Mouse (Mus musculus) thymus, postnatal 0 days (tissue): ENCODE results near the gene 9930021J03Rik. TPM values are rescaled to one million over a fixed set of nuclear protein-coding genes. Genes with fewer than 3 reads are reported as not detected.

Source experiments
- DNase-seq: peaks from one replicate; pipeline ENCODE4 v3.0.0-alpha.2; 2015; ENCODE audit warnings: low spot score
- polyA plus RNA-seq: library from polyadenylated mRNA; unstranded; fragments of >200 nt; fragmentation: Nextera tagmentation; extraction: Ambion mirVana; gene quantifications from 2 replicates; pipeline ENCODE4 v1.2.1, GENCODE M21; 2015

Gene 9930021J03Rik
- 4.2 and 5.4 TPM in 2 replicates for polyA plus RNA-seq

GRCm38 (mm10) chr19:29805917-29806785 is at the start of gene 9930021J03Rik:
TSS of gene 9930021J03Rik (minus strand) at chr19:29805989.
- DNase-seq: peak; percentile 99

- DNase-seq: no peak
Measured at GRCm38 (mm10) chr19:29853711-29854110, 47.9 kb upstream of the 9930021J03Rik start.

GRCm38 (mm10) chr19:29851036-29851690 is 45.4 kb upstream of the 9930021J03Rik start:
- no peak for DNase-seq

- no peak for DNase-seq
Measured at GRCm38 (mm10) chr19:29849924-29850551, 44.2 kb upstream of the 9930021J03Rik start.

- DNase-seq: no peak
Measured at GRCm38 (mm10) chr19:29844036-29844661, 38.4 kb upstream of the 9930021J03Rik start.

GRCm38 (mm10) chr19:29843641-29844035 is 37.8 kb upstream of the 9930021J03Rik start:
- no peak for DNase-seq

GRCm38 (mm10) chr19:29842973-29843372 is 37.2 kb upstream of the 9930021J03Rik start:
- no peak for DNase-seq

- no peak for DNase-seq
Measured at GRCm38 (mm10) chr19:29840642-29841041, 34.9 kb upstream of the 9930021J03Rik start.

GRCm38 (mm10) chr19:29838636-29839135 is 32.9 kb upstream of the 9930021J03Rik start:
- no peak for DNase-seq

GRCm38 (mm10) chr19:29838171-29838570 is 32.4 kb upstream of the 9930021J03Rik start:
- no peak for DNase-seq

GRCm38 (mm10) chr19:29835364-29836034 is 29.7 kb upstream of the 9930021J03Rik start:
- DNase-seq: no peak

GRCm38 (mm10) chr19:29830911-29831310 is 25.1 kb upstream of the 9930021J03Rik start:
- DNase-seq: no peak

GRCm38 (mm10) chr19:29828558-29828957 is 22.8 kb upstream of the 9930021J03Rik start:
- DNase-seq: no peak

- no peak for DNase-seq
Measured at GRCm38 (mm10) chr19:29826686-29827085, 20.9 kb upstream of the 9930021J03Rik start.

GRCm38 (mm10) chr19:29825003-29825402 is 19.2 kb upstream of the 9930021J03Rik start:
- no peak for DNase-seq

- peak; percentile 39 for DNase-seq
Measured at GRCm38 (mm10) chr19:29824034-29824700, 18.4 kb upstream of the 9930021J03Rik start.

- no peak for DNase-seq
Measured at GRCm38 (mm10) chr19:29823456-29824010, 17.7 kb upstream of the 9930021J03Rik start.

- peak; percentile 75 for DNase-seq
Measured at GRCm38 (mm10) chr19:29820966-29821365, 15.2 kb upstream of the 9930021J03Rik start.

GRCm38 (mm10) chr19:29812581-29813460 is 7.0 kb upstream of the 9930021J03Rik start, which contains the start of gene Ranbp6:
TSS of gene Ranbp6 (minus strand) at chr19:29812974.
- peak; percentile 91 for DNase-seq
